Mouse (Mus musculus) left cerebral cortex, postnatal 25 days (tissue): Measurements from ENCODE around the gene Gnao1. TPM values are rescaled to one million over a fixed set of nuclear protein-coding genes. Genes with fewer than 3 reads are reported as not detected.
A peak's percentile ranks its signal among the peaks of the same experiment; 100 is the strongest.

Source experiments
- DNase-seq, 2 experiments: peaks; one replicate each; pipeline ENCODE4 v3.0.0; 2022; ENCODE audit warnings: low spot score in 2 of 2, mixed read lengths in 1 of 2
- intact Hi-C: fragments of 180-260 bp; cut with DNase I; formaldehyde crosslinking; loops from one replicate; pipeline ENCODE4 v1.15.1; 2025
- total RNA-seq, 2 experiments: library from RNA; stranded (reverse); gene quantifications; 2 replicates each; pipeline ENCODE4 v1.2.3; 2021

The Gnao1 gene
- total RNA-seq, 2 experiments from 2014 or later = 738 to 746 TPM

GRCm38 (mm10) chr8:93883771-93884170 is 74.0 kb downstream of the Gnao1 start:
- intact Hi-C loops = loop anchor here (5.0 kb wide), 2 partner anchors 71 to 311 kb away; no protein-coding TSS in a partner anchor

GRCm38 (mm10) chr8:93884316-93884715 is 74.5 kb downstream of the Gnao1 start:
- peak; percentile 72 to 95 for DNase-seq
- intact Hi-C loops = loop anchor here (5.0 kb wide), 2 partner anchors 72 to 312 kb away; no protein-coding TSS in a partner anchor

More at GRCm38 (mm10) chr8:93883771-93884170, 74.0 kb downstream of the Gnao1 start:
- no peak for DNase-seq

GRCm38 (mm10) chr8:93886181-93886580 is 76.4 kb downstream of the Gnao1 start:
- no peak for DNase-seq
- intact Hi-C loops = no loop called here

GRCm38 (mm10) chr8:93888150-93888676 is 78.4 kb downstream of the Gnao1 start:
- DNase-seq = no peak
- intact Hi-C loops = no loop called here

GRCm38 (mm10) chr8:93888702-93889480 is 79.1 kb downstream of the Gnao1 start:
- DNase-seq = no peak
- intact Hi-C loops = no loop called here

GRCm38 (mm10) chr8:93893556-93893955 is 83.8 kb downstream of the Gnao1 start:
- no peak for DNase-seq
- intact Hi-C loops = no loop called here

- no peak for DNase-seq
- intact Hi-C loops = no loop called here
These were observed 87.2 kb downstream of the Gnao1 start for GRCm38 (mm10) chr8:93896841-93897551.

GRCm38 (mm10) chr8:93898570-93898969 is 88.8 kb downstream of the Gnao1 start:
- DNase-seq = no peak
- intact Hi-C loops = no loop called here

- intact Hi-C loops = no loop called here
- no peak for DNase-seq
These were observed 92.3 kb downstream of the Gnao1 start for GRCm38 (mm10) chr8:93902040-93902439.

GRCm38 (mm10) chr8:93906961-93907360 is 97.2 kb downstream of the Gnao1 start:
- no peak for DNase-seq

GRCm38 (mm10) chr8:93907987-93908441 is 98.2 kb downstream of the Gnao1 start:
- intact Hi-C loops = no loop called here
- peak in 1 of 2 experiments; percentile 49 for DNase-seq

More at GRCm38 (mm10) chr8:93906961-93907360, 97.2 kb downstream of the Gnao1 start:
- intact Hi-C loops = no loop called here

- intact Hi-C loops = no loop called here
- no peak for DNase-seq
These were observed 98.8 kb downstream of the Gnao1 start for GRCm38 (mm10) chr8:93908546-93908945.

- intact Hi-C loops = no loop called here
- no peak for DNase-seq
These were observed 102.2 kb downstream of the Gnao1 start for GRCm38 (mm10) chr8:93911715-93912555.

- intact Hi-C loops = loop anchor here (5.0 kb wide), 1 partner anchor 76 kb away; no protein-coding TSS in a partner anchor
These were observed 108.2 kb downstream of the Gnao1 start for GRCm38 (mm10) chr8:93917859-93918421.

GRCm38 (mm10) chr8:93918580-93918979 is 108.8 kb downstream of the Gnao1 start:
- intact Hi-C loops = loop anchor here (5.0 kb wide), 1 partner anchor 76 kb away; no protein-coding TSS in a partner anchor
- DNase-seq = no peak

More at GRCm38 (mm10) chr8:93917859-93918421, 108.2 kb downstream of the Gnao1 start:
- DNase-seq = peak; percentile 76 to 88

- intact Hi-C loops = loop anchor here (5.0 kb wide), 1 partner anchor 77 kb away; no protein-coding TSS in a partner anchor
- DNase-seq = no peak
These were observed 109.7 kb downstream of the Gnao1 start for GRCm38 (mm10) chr8:93919422-93919821.

- DNase-seq = no peak
- intact Hi-C loops = loop anchor here (5.0 kb wide), 2 partner anchors 78 to 348 kb away; no protein-coding TSS in a partner anchor
These were observed 110.3 kb downstream of the Gnao1 start for GRCm38 (mm10) chr8:93919916-93920589.

- intact Hi-C loops = loop anchor here (5.0 kb wide), 1 partner anchor 348 kb away; no protein-coding TSS in a partner anchor
- no peak for DNase-seq
These were observed 110.8 kb downstream of the Gnao1 start for GRCm38 (mm10) chr8:93920590-93920948.
